Mouse (Mus musculus) heart, postnatal 4 days (tissue): ENCODE measurements around the gene Tmem181a. TPM values are rescaled to one million over a fixed set of nuclear protein-coding genes. Genes with fewer than 3 reads are reported as not detected.
"Not testable (repeated sequence)": the region's sequence is repeated elsewhere in the genome, so short reads cannot be mapped to it uniquely, and the experiment has no call there.

ENCODE experiments used
- DNase-seq: peaks from one replicate; pipeline ENCODE4 v3.0.0; 2021
- total RNA-seq, 2 experiments: library from RNA; stranded (reverse); gene quantifications; 2 replicates each; pipeline ENCODE4 v1.2.3; 2021

Tmem181a gene
- total RNA-seq: 10 to 100 TPM; 12.6 to 13.0 TPM

GRCm38 (mm10) chr17:6256400-6257069, at the start of gene Tmem181a:
TSS of gene Tmem181a (plus strand) at chr17:6256860.
- not testable (repeated sequence) for DNase-seq

- DNase-seq: peak; percentile 26
Observed at GRCm38 (mm10) chr17:6211721-6212120, 44.9 kb upstream of the Tmem181a start.

GRCm38 (mm10) chr17:6215640-6216039, 41.0 kb upstream of the Tmem181a start:
- DNase-seq: no peak

DNA sequence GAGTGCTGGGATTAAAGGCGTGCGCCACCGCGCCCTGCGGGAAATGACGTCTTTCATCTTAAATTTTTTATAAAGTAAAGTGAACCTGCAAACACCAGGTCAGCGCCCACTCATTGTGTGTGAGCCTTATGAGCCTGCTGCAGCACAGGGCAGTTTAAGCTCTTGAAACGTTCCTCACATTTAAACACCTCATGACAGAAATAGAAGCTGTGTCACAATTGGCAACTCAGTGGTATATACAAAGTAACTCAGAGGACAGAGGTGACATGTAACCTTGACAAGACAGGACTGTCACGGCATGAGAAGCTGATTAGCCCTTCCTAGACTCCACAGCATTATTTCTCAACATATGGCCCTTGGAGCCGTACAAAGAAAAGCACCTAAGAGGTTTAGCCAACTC, 40.1 kb upstream of the Tmem181a start:
- DNase-seq: no peak

DNA sequence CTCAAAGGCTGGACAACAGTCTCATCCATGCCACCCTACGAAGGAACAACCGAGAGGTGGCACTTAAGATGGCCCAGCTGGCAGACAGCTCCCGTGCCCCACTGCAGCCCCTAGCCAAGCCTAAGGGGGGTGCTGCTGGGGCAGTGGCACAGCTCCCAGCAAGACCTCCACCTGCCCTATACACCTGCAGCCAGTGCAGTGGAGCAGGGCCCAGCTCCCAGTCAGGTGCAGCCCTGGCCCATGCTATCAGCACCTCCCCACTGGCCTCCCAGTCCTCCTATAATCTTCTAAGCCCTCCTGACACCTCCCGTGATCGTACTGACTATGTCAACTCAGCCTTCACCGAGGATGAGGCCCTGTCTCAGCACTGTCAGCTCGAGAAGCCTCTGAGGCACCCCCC, 24.0 kb upstream of the Tmem181a start:
- DNase-seq: not testable (repeated sequence)

DNA sequence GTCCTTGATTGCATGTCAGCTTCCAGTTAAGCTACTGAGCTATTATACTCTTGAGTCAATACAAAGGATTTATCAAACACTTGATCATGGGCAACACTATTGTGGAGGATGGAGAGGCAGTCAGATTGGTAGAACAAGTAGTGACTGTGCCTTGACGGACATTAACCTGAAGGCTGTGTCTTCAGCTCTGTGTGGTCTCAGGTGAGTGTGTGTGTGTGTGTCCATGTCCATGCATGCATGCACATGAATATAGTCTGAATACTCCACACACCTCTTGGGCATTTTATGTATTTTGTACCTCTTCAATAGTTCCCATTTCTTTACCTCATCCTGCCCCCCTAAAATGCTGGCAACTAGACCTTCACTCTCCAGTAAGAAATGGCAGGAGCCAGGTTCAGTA, 5.4 kb upstream of the Tmem181a start:
- not testable (repeated sequence) for DNase-seq

- not testable (repeated sequence) for DNase-seq
Observed at GRCm38 (mm10) chr17:6257070-6257456, 403 bp downstream of the Tmem181a start.

- DNase-seq: peak; percentile 40
Observed at GRCm38 (mm10) chr17:6269876-6270831, 13.5 kb downstream of the Tmem181a start.

GRCm38 (mm10) chr17:6270840-6271239, 14.2 kb downstream of the Tmem181a start:
- DNase-seq: peak; percentile 16

- not testable (repeated sequence) for DNase-seq
Observed at GRCm38 (mm10) chr17:6271970-6272369, 15.3 kb downstream of the Tmem181a start.

- not testable (repeated sequence) for DNase-seq
Observed at GRCm38 (mm10) chr17:6274693-6275092, 18.0 kb downstream of the Tmem181a start.

DNA sequence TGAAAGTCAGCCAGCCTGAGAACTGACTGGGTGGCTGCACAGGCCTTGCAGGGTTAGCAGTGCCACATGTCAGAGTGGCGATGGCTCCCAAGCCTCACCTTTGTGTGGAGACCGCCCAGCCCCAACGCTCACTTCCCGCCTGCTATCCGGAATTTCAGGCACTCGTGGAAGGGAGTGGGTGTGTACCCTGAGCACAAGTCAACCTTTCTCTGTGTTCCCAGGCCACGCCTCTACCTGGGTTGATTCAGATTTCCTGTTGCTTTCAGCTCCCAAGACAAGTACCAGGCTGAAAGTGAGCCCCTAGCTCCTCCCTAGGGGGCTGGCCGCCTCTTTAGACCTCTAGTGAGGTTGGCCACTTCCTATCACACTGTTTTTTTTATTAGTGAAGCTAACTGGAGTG, 22.5 kb downstream of the Tmem181a start:
- not testable (repeated sequence) for DNase-seq

- DNase-seq: not testable (repeated sequence)
Observed at GRCm38 (mm10) chr17:6279772-6280171, 23.1 kb downstream of the Tmem181a start.

DNA sequence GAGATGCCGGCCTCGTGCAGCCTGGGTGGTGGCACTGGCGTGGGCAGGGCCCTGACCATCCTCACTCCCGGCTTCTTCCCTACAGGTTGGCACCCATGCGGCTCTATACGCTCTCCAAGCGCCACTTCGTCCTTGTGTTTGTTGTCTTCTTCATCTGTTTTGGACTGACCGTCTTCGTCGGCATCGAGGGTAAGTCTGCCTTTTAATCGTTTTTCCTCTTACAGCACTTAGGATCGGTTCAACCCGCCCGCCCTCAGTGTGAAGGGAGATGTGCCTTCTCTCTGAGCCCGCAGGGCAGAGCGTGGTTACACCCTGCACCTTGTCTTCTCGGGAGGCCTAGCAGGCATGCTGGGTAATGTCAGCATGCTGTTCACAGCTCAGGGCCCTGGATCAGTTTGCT, 23.9 kb downstream of the Tmem181a start:
- not testable (repeated sequence) for DNase-seq

DNA sequence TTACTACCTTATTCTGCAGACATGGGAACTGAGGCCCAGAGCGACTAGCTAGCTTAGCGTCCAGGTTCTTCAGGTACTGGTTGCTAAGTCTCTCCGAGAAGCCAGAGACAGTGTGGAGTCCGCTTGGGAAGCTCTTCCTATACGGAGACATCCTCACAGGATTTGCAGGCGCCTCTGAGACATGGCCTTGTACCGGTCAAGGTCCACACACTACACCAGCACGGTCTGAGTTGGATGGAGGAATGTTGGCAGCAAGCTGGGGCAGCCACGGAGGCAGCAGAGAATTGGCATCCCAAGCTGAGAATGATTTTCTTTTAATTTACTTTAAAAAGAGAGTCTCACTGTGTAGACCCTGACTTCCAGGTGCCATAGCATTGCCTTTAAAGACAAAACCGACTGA, 26.5 kb downstream of the Tmem181a start:
- not testable (repeated sequence) for DNase-seq

GRCm38 (mm10) chr17:6286169-6286568, 29.5 kb downstream of the Tmem181a start:
- DNase-seq: not testable (repeated sequence)

DNA sequence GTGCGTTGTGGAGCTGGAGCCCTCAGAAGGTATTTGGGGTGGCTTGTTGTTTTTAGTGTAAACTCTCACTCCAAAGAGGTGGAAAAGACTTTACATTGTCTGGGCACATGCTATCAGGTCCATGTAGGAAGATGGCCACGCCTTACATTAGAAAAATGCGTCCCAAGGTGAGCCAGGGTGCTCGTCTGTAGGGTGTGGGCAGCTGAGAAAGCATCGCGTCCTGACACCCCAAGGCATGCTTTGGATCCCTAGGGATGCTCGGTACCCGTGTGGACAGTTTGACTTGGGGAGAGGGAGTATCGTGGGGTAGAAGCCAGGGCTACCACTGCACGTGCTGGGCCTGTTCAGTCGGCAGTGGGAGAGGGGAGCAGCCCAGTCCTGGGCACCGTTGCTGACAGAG, 32.4 kb downstream of the Tmem181a start:
- DNase-seq: not testable (repeated sequence)

GRCm38 (mm10) chr17:6293882-6294281, 37.2 kb downstream of the Tmem181a start:
- DNase-seq: not testable (repeated sequence)

- DNase-seq: not testable (repeated sequence)
Observed at GRCm38 (mm10) chr17:6297060-6297795, 40.6 kb downstream of the Tmem181a start.

- not testable (repeated sequence) for DNase-seq
Observed at GRCm38 (mm10) chr17:6300190-6300863, 43.7 kb downstream of the Tmem181a start.

DNA sequence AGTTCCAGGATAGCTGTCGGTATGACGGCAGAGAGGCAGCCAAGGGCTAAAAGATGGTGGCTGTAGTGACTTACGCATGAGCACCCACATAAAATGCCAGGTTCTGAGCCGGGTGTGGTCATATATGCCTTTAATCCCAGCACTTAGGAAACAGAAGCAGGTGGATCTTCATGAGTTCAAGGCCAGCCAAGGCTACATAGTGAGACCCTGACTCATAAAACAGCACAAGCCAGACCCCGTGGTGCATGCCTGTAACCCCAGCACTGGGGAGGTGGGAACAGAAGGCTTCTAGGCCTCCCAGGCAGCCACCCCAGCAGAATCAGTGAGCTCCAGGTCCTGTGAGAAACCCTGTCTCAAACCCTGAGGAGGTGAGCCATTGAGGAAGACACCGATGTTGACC, 48.2 kb downstream of the Tmem181a start:
- DNase-seq: not testable (repeated sequence)
